Mouse (Mus musculus) liver, adult 2 months (tissue): ENCODE results near the gene Rarg.

Source experiments
- CTCF ChIP-seq: fragments of 200-500 bp; IDR thresholded peaks from 2 replicates; pipeline ENCODE4 v1.5.1; 2011; ENCODE audit warnings: low read depth, low read length, control low read depth
- POLR2A ChIP-seq: fragments of 200-500 bp; IDR thresholded peaks from 2 replicates; pipeline ENCODE4 v1.6.1; 2011; ENCODE audit warnings: low read length, control low read depth; ENCODE audit not compliant: insufficient read depth; ENCODE audit errors: extremely low read depth

DNA sequence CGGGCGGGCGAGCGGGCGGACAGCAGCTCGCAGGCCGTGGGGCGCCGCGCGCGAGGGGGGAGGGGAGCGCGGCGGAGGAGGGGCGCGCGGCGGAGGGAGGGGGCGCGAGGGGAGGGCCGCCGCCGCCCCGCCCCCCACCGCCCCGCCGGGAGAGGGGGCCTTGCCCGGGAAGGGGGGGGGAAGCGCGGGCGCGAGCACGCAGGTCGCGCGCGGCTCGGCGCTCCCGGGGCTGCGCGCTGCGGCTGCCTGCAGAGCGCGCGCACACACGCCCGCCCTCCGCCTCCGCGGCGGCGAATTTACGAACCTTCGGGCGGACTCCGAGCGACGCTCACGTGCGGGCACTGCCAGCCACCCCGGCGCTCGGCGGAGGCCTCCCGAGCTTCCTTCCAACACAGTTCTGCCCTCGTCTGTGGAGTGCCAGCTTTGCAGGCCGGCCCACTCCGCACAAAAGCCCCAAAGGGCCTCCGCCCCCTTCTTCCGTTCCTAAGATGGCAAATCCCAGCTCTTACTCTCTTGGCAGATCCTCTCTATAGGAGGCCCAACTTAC is 53.4 kb downstream of the Rarg start:
- TF ChIP-seq CTCF (no peak), POLR2A (no peak)
